ENCODE assay signal across 35 mouse cellular contexts in genomic region chr4:87682783-87683182, GRCm38 (mm10).
DNase-seq lines count a peak whose midpoint lies in the region; ATAC-seq and TF ChIP-seq lines count a peak whose summit lies in the region.
"Had no signal": no experiment of that assay in that cellular context is flagged by ENCODE, and none has a peak within 500 bp of the region (broad histone marks: within the 10 kb centered on the region; RNA-seq: fewer than 3 reads in every experiment).

No protein-coding gene starts in this region.

- no peak overlapping the region for H3K27ac ChIP-seq in liver, postnatal 0 days (ENCODE audit: low read depth)
- H3K27ac ChIP-seq in macrophage = peak overlapping the region; percentile 32
- H3K27ac ChIP-seq in heart, embryonic 12.5 days (ENCODE audit: poor library complexity, severe bottlenecking) = no peak overlapping the region
- H3K27ac ChIP-seq: embryonic facial prominence, embryonic 12.5 days; heart, embryonic 13.5 days; hindbrain, embryonic 10.5 days; hindbrain, postnatal 0 days; intestine, embryonic 15.5 days; kidney, postnatal 0 days; left cerebral cortex, adult 2 months; limb, embryonic 12.5 days; liver, embryonic 13.5 days; midbrain, embryonic 13.5 days had no signal

- H3K36me3 ChIP-seq in liver, postnatal 0 days (replicated peaks; ENCODE audit: insufficient read depth, low read length) = no peaks in the 10 kb centered on the region
- H3K36me3 ChIP-seq in macrophage (ENCODE audit: inconsistent target) = no peaks in the 10 kb centered on the region
- no peaks in the 10 kb centered on the region for H3K36me3 ChIP-seq in heart, embryonic 12.5 days
- H3K36me3 ChIP-seq: embryonic facial prominence, embryonic 12.5 days; heart, embryonic 13.5 days; hindbrain, embryonic 10.5 days; intestine, embryonic 15.5 days; limb, embryonic 12.5 days; liver, embryonic 13.5 days; midbrain, embryonic 13.5 days had no signal

- TF ChIP-seq CTCF in liver, postnatal 0 days (IDR thresholded peaks at IDR 0.05; ENCODE audit: low read depth) = no peak

- WGBS in liver, postnatal 0 days (ENCODE audit: insufficient replicate concordance) = 65% methylated on average over 2 of the region's 2 CpGs
- WGBS in macrophage (ENCODE audit: missing documents) = 14% methylated on average over 2 of the region's 2 CpGs
- 85% methylated on average over 2 of the region's 2 CpGs for WGBS in heart, embryonic 12.5 days

- ATAC-seq in liver, postnatal 0 days = no peak
- ATAC-seq in heart, embryonic 12.5 days (ENCODE audit: insufficient number of reproducible peaks, low FRiP score) = no peak
- ATAC-seq: activated CD4-positive, CD25-positive, alpha-beta regulatory T cell, adult 4 months; CD4-positive, CD25-positive, alpha-beta regulatory T cell, adult 4 months; forebrain, embryonic 14.5 days; hindbrain, postnatal 0 days; intestine, embryonic 15.5 days; midbrain, embryonic 13.5 days had no signal

- no peaks in the 10 kb centered on the region for H3K27me3 ChIP-seq in liver, postnatal 0 days (ENCODE audit: insufficient read depth, low read length)
- H3K27me3 ChIP-seq in heart, embryonic 12.5 days (replicated peaks) = no peaks in the 10 kb centered on the region
- H3K27me3 ChIP-seq: embryonic facial prominence, embryonic 12.5 days; heart, embryonic 13.5 days; intestine, embryonic 15.5 days; limb, embryonic 12.5 days; liver, embryonic 13.5 days; midbrain, embryonic 13.5 days had no signal

- TF ChIP-seq EP300 in liver, postnatal 0 days (IDR thresholded peaks at IDR 0.05; ENCODE audit: low read depth) = no peak

- peak; percentile 14 for DNase-seq in liver, postnatal 0 days
- no peak for DNase-seq in liver
- DNase-seq in MEL-GATA-1-ER (ENCODE audit: extremely low read depth, low read depth) = peak; percentile 21
- peak; percentile 13 for DNase-seq in skeletal muscle tissue, adult 2 months (ENCODE audit: low read depth, low spot score)
- DNase-seq in cerebellum, adult 18-20 months = no peak
- DNase-seq in heart, adult 11 months = no peak
- DNase-seq: adrenal gland, adult 2 months; adrenal gland, postnatal 36 days; cerebellum, adult 8-10 months; cerebellum, postnatal 25 days; embryo, embryonic 11 days; gastrocnemius, postnatal 14 days; heart, adult 18-20 months; heart, postnatal 10 days; kidney, adult 8-10 months; layer of hippocampus, adult 9-11 months; liver, embryonic 13.5 days; lung, adult 2 months; lung, postnatal 10 days; right cerebral cortex, postnatal 25 days; thymus, postnatal 14 days had no signal

- no peak overlapping the region for H3K4me2 ChIP-seq in liver, postnatal 0 days (ENCODE audit: low read depth, low read length)
- H3K4me2 ChIP-seq in heart, embryonic 12.5 days = no peak overlapping the region
- H3K4me2 ChIP-seq: embryonic facial prominence, embryonic 12.5 days; heart, embryonic 13.5 days; intestine, embryonic 15.5 days; limb, embryonic 12.5 days; liver, embryonic 13.5 days; midbrain, embryonic 13.5 days had no signal

- H3K4me1 ChIP-seq in liver, postnatal 0 days (ENCODE audit: insufficient read depth) = no peaks in the 10 kb centered on the region
- H3K4me1 ChIP-seq in heart, embryonic 12.5 days (replicated peaks) = peaks cover 8% of the 10 kb centered on the region; the same call in 1 of the 2 replicates
- H3K4me1 ChIP-seq: embryonic facial prominence, embryonic 12.5 days; hindbrain, embryonic 10.5 days; intestine, embryonic 15.5 days; limb, embryonic 12.5 days; liver, embryonic 13.5 days; midbrain, embryonic 13.5 days had no signal

- H3K9ac ChIP-seq in liver, postnatal 0 days (replicated peaks) = no peak overlapping the region
- H3K9ac ChIP-seq in heart, embryonic 12.5 days = no peak overlapping the region
- H3K9ac ChIP-seq: embryonic facial prominence, embryonic 12.5 days; heart, embryonic 13.5 days; intestine, embryonic 15.5 days; limb, embryonic 12.5 days; liver, embryonic 13.5 days; midbrain, embryonic 13.5 days had no signal

- no peaks in the 10 kb centered on the region for H3K79me2 ChIP-seq in macrophage (ENCODE audit: inconsistent target)

- no peaks in the 10 kb centered on the region for H3K9me3 ChIP-seq in liver, postnatal 0 days (ENCODE audit: low read length)
- no peaks in the 10 kb centered on the region for H3K9me3 ChIP-seq in heart, embryonic 12.5 days (replicated peaks)
- H3K9me3 ChIP-seq: embryonic facial prominence, embryonic 12.5 days; heart, embryonic 13.5 days; hindbrain, embryonic 10.5 days; intestine, embryonic 15.5 days; limb, embryonic 12.5 days; liver, embryonic 13.5 days; midbrain, embryonic 13.5 days had no signal

- H3K4me3 ChIP-seq in liver, postnatal 0 days (ENCODE audit: low read depth, low read length) = no peak overlapping the region
- no peak overlapping the region for H3K4me3 ChIP-seq in macrophage (ENCODE audit: inconsistent target)
- H3K4me3 ChIP-seq in heart, embryonic 12.5 days = no peak overlapping the region
- H3K4me3 ChIP-seq: embryonic facial prominence, embryonic 12.5 days; heart, embryonic 13.5 days; hindbrain, embryonic 10.5 days; intestine, embryonic 15.5 days; left cerebral cortex, adult 2 months; limb, embryonic 12.5 days; liver, embryonic 13.5 days; midbrain, embryonic 13.5 days had no signal

Comparison
In these comparisons a context has a peak if more than half of its experiments do, and no peak if none do; other contexts are left out.
1. DNase-seq: peak in liver, postnatal 0 days (single experiment), MEL-GATA-1-ER (single experiment) and skeletal muscle tissue, adult 2 months (single experiment); none in liver (single experiment), cerebellum, adult 18-20 months (0 of 2) and heart, adult 11 months (single experiment).